Mouse (Mus musculus) gastrocnemius, postnatal 14 days (tissue): Measurements from ENCODE around the gene Apeh. TPM values are rescaled to one million over a fixed set of nuclear protein-coding genes. Genes with fewer than 3 reads are reported as not detected.
"Not testable (repeated sequence)": the region's sequence is repeated elsewhere in the genome, so short reads cannot be mapped to it uniquely, and the experiment has no call there.

Source experiments
- DNase-seq: peaks from one replicate; pipeline ENCODE4 v3.0.0; 2021; ENCODE audit warnings: mixed read lengths
- intact Hi-C: fragments of 180-260 bp; cut with DNase I; formaldehyde crosslinking; loops from one replicate; pipeline ENCODE4 v1.15.1; 2025; ENCODE audit warnings: low total_unique reads
- long read RNA-seq, 2 experiments: library from polyadenylated mRNA; stranded (forward); transcript quantifications; one replicate each; pipeline ENCODE4 v2.0.0; 2021
- total RNA-seq, 2 experiments: library from RNA; stranded (reverse); gene quantifications; 2 replicates each; pipeline ENCODE4 v1.2.3; 2021

Gene Apeh
- total RNA-seq: 10 to 100 TPM; 37.9 to 38.3 TPM
- long read RNA-seq, experiment 1, transcript Apeh-206 (22 exons, 2,518 nt): major isoform, 30 of 40 reads
- long read RNA-seq, experiment 1, partial matches to known transcripts: 9 of 40 reads
- long read RNA-seq, experiment 1, other reads (novel, unspliced or antisense): 1 of 40 reads
- long read RNA-seq, experiment 2, transcript Apeh-206 (22 exons, 2,518 nt): major isoform, 37 of 46 reads
- long read RNA-seq, experiment 2, partial matches to known transcripts: 6 of 46 reads
- long read RNA-seq, experiment 2, other reads (novel, unspliced or antisense): 3 of 46 reads

- intact Hi-C loops: no loop called here
- DNase-seq: peak; percentile 96
Observed at GRCm38 (mm10) chr9:108094184-108094941, at the start of gene Apeh. Gene Apeh, minus strand, starts transcription at chr9:108094606.

GRCm38 (mm10) chr9:108143470-108143869 is 49.1 kb upstream of the Apeh start:
- DNase-seq: no peak
- intact Hi-C loops: no loop called here

DNA sequence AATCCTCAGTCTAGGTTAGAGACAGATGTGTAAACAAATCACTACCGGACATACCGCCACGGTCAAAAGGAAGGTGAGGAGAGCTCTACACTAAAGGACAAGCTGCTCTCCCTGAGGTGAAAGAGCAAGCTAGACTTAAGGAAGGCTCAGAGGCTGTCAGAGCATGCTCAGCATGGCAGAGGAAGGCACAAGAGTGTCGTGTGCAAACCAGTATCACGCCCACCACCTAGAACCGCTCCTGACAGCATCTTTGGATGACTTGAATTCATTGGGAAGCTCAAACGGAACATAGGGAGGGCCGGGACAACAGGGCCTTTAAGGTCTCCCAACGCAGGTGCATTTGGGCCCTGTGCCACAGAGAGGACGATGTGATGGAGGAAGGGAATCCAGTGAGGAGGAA is 47.0 kb upstream of the Apeh start:
- DNase-seq: no peak
- intact Hi-C loops: no loop called here

DNA sequence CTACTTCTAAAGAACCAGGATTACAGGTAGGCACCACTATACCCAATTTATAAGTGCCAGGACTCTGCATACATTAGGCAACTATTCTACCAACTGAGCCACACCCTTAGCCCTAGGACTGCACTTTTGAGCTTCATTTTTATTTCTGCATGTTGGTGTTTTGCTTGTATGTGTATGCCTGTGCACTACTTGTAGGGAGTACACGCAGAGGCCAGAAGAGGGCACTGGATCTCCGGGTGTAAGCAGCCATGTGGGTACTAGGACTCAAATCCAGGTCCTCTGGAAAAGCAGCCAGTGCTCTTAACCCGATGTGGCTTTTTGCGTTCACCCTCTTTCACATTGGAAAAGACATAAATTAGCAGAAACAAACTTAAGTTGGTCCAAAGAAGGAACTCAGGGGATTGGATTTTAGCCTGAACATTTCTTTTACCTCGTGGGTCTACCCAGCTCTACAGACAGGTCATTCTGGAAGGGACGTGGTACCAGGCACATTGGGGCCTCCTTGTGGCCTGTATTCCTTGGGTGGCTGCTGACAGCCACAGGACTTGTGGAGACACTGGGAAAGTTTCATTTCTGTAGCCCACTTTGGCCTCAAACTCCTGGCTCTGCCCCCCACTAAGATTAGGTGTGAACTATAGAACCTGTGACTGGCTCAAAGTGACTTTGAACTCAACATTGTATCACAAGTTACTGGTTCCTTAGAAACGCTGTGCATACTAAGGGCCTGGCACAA is 45.7 kb upstream of the Apeh start:
- no peak for DNase-seq
- intact Hi-C loops: no loop called here

- intact Hi-C loops: no loop called here
Observed at GRCm38 (mm10) chr9:108139169-108139962, 45.0 kb upstream of the Apeh start.

GRCm38 (mm10) chr9:108138118-108138517 is 43.7 kb upstream of the Apeh start:
- intact Hi-C loops: no loop called here
- DNase-seq: no peak

More at GRCm38 (mm10) chr9:108139169-108139962, 45.0 kb upstream of the Apeh start:
- no peak for DNase-seq

DNA sequence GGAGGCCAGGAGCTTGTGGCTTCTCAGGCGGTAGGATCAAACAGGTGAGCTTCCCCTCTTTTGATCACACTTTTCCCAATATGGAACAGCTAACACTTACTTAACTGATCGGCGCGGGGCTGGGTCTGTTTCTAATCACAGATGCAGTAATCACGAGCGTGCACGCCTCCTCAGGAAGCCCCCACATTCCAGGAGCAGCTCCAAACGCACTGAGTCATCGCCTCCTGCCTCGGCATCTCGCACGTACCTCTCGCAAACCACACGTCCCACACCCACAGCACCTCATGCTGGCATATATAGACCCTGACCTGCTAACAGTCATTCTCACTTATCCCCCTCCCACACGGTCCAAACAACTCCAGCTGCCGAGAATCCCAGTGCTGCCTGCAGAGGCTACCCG is 43.1 kb upstream of the Apeh start:
- intact Hi-C loops: no loop called here

DNA sequence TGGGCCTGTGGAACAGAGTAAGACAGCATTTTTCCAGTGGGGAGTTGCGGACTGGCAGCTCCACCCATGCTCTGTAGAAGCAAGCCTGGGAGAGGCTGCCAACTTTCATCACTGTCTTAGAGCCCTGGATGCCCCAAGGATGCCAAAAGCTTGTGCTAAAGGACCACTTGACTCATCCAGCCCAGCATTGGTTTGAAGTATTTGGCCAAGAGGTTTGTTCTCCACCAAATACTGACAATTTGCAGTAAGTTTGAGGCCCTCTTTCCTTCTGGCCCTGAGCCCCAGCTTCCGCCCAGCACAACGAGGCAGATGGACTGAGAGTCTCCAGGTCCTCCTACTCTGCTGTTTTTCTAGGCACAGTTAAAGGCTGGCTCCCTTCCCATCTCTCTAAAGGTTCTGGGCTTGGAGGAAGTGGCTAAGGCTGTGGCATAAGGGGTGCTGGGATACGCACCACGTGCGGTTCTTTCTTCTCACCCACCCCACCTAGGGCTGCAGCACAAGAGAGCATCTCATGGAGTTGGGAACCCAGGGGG is 42.6 kb upstream of the Apeh start:
- intact Hi-C loops: no loop called here
- DNase-seq: no peak

More for the DNA sequence above, 43.1 kb upstream of the Apeh start:
- DNase-seq: no peak

DNA sequence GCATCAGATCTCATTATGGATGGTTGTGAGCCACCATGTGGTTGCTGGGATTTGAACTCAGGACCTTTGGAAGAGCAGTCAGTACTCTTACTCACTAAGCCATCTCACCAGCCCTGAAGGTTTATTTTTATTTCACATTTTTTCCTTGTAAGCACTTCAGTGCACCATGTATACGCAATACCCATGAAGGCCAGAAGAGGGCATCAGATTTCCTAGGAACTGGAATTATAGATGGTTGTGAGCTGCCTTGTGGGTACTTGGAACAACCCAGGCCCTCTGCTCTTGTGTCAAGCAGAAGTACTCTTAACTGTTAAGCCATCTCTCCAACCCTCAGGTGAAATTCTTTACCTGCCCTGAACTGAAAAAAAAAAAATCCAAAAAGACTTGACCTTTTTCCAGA is 41.8 kb upstream of the Apeh start:
- intact Hi-C loops: no loop called here
- no peak for DNase-seq

DNA sequence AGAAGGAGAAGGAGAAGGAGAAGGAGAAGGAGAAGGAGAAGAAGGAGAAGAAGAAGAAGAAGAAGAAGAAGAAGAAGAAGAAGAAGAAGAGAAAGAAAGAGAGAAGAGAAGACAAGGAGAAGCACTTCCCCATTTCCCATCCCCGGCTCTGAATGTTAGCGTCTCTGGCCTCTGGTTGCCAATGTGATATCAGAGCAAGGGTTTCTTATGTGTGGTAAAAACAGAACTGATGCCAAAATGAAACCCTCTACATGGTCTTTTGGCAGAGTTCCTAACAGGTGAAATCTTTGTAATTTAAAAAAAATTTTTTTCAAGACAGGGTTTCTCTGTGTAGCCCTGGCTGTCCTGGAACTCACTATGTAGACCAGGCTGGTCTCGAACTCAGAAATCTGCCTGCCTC is 41.3 kb upstream of the Apeh start:
- DNase-seq, intact Hi-C loops: not testable (repeated sequence)

GRCm38 (mm10) chr9:108133478-108133877 is 39.1 kb upstream of the Apeh start:
- intact Hi-C loops: no loop called here
- DNase-seq: no peak

- DNase-seq: no peak
- intact Hi-C loops: no loop called here
Observed at GRCm38 (mm10) chr9:108132373-108132772, 38.0 kb upstream of the Apeh start.

- no peak for DNase-seq
- intact Hi-C loops: no loop called here
Observed at GRCm38 (mm10) chr9:108131502-108131901, 37.1 kb upstream of the Apeh start.

DNA sequence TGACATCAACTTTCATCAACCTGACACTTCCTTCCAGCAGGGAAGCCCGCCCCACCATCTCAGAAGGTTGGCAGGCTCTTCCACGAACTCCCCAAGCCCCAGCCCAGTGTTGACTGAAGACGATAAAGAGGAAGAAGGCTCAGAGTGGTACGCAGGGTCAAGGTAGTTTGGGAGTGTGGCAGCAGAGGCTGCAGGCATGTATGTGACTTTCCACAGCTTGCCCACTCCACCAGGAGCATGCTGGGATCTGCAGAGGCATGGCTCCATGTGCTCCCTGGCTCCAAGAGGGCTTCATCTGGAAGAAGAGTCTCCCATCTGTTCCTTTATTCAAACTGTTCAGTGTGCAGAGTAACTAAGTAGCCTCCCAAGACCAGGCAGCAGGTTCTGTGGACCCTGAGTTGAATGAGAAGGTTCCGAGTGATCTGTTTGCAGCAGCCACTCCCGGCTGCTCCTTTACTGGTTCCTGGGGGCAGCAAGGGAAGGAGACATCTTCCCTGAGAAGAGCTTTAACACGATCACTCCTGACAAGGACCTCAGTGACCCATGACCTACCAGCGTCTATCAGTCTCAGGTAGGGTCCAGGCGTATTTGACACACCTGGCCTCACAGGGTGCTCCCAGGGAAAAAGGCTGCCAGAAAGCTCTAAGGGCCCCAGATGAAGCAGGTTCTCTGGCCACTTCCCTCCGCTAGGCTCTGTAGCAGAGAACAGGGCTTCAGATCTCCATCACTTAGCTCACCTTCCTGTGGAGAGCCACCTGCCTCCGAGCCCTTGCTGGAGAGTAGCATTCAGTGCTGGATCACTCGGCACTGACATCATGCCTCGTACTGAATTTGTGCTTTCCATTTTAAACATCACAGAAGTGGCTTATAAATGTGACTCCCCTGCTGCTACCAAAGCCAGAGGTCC is 34.9 kb upstream of the Apeh start:
- DNase-seq: no peak

GRCm38 (mm10) chr9:108128248-108128647 is 33.8 kb upstream of the Apeh start:
- DNase-seq: no peak

More for the DNA sequence above, 34.9 kb upstream of the Apeh start:
- intact Hi-C loops: no loop called here

DNA sequence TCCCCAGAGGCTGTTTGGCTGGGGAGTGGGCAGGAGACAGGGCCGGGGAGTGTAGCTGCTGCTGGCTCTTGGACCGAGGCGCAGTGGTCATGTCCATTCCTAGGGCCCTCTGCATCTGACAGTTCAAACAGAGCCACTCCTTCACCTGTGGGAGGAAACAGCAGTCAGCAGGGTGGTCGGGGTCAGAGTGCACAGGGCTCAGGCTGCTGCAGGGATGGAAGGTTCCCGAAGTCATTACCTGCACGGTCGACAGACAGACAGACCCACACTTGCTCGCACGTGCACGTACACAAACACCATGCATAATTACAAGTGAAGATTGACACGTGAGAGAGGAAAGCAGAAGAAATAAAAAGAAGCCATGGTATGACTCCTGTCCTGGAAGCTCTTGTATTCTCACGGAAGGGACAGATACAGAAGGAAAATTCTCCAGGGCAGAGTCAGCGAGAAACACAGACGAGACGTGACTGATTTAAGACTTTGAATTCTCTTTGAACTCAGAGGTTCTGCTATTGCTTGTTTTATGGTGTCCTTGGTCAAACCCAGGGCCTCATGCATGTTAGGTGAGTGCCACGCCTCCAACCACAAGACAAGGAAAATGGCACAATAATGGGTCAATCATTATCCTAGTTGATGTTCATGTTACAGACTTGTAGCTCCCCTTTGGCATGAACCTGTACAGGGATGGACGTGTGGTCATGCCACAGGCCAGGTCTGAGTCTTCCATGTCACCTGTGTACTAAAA is 32.2 kb upstream of the Apeh start:
- no peak for DNase-seq
- intact Hi-C loops: no loop called here

More at GRCm38 (mm10) chr9:108128248-108128647, 33.8 kb upstream of the Apeh start:
- intact Hi-C loops: no loop called here

DNA sequence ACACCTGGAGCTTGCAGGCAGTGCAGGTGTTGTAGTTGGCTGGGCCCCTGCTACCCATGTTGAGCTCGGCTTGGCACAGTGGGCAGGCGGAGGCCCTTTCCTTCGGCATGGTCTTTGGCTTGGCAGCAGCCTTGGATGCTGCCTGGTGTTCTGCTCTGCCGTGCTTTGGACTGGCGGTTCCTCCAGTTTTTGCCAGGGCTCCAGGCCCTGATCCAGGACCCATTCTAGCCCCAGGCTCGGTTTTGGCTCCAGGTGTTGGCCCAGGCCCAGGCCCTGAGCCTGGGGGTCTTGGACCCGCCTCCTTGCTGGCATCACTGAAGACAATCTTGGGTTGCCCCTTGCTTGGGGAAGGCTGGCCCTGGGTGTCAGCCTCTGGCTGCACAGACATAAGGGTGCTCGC is 31.3 kb upstream of the Apeh start:
- intact Hi-C loops: no loop called here
- no peak for DNase-seq

DNA sequence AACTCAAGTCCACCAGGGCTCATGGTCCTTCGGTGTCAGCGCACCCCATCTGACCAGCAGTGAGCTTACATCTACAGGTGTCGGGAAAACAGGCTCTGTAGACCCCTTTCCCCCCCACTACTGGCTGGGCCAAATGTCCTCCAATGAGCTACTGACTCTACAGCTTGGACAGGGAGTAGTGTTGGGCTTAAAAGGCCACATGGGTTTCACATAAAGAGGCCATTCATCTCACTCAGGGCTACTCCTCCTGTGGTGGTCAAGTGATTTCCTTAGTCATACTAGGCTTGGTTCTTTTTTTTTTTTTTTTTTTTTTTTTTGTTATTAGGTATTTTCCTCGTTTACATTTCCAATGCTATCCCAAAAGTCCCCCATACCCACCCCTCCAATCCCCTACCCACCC is 29.5 kb upstream of the Apeh start:
- no peak for DNase-seq
- intact Hi-C loops: no loop called here
